Mouse (Mus musculus): Measurements from ENCODE around the gene Exo5. TPM values are rescaled to one million over a fixed set of nuclear protein-coding genes. Genes with fewer than 3 reads are reported as not detected.

Gene Exo5
- polyA plus RNA-seq, 1 experiment from 2014 or later, result 41.5 TPM

DNA sequence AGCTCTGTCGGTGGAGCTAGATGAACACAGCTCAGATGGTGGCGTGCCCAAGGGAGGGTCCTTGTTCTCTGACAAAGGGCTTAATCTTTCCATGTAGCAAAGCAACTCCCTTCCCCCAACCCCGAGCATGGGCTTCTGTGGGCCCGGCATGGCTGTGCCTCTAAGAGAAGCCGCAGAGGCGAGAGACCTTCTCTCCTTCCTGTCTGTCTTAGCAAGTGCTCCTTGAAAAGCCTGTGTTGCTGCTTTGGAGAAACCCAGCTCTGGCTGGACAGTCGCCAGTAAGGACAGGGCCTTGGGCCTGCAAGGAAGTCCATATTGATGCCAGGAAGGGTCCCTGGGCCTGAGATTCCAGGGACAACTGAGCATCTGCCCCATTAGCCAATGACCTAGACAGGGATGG lies 29.6 kb downstream of the Exo5 start:
- Histone ChIP-seq H3K9me3 (no peaks in the 10 kb centered on the region), H3K27ac (replicated peaks) (no peak overlapping the region), H3K4me3 (no peak overlapping the region), H3K4me1 (peaks cover 31% of the 10 kb centered on the region), H3K36me3 (replicated peaks) (no peaks in the 10 kb centered on the region), H3K27me3 (replicated peaks; ENCODE audit: low read depth, poor library complexity, severe bottlenecking) (peaks cover 10% of the 10 kb centered on the region; the same call in 1 of the 2 replicates)
- WGBS, result 79% methylated on average over 7 of the region's 7 CpGs
- no peak for DNase-seq (ENCODE audit: low spot score)

- DNase-seq (ENCODE audit: low spot score), result no peak
- no peaks in the 10 kb centered on the region for H3K9me3 ChIP-seq
- H3K27me3 ChIP-seq (replicated peaks; ENCODE audit: low read depth, poor library complexity, severe bottlenecking), result peaks cover 10% of the 10 kb centered on the region; the same call in 1 of the 2 replicates
- no peak overlapping the region for H3K4me3 ChIP-seq
- no peaks in the 10 kb centered on the region for H3K36me3 ChIP-seq (replicated peaks)
- H3K4me1 ChIP-seq, result peaks cover 38% of the 10 kb centered on the region
- WGBS, result 78% methylated on average over 11 of the region's 11 CpGs
- H3K27ac ChIP-seq (replicated peaks), result no peak overlapping the region
These were observed 30.2 kb downstream of the Exo5 start for GRCm38 (mm10) chr4:120894584-120894983.

DNA sequence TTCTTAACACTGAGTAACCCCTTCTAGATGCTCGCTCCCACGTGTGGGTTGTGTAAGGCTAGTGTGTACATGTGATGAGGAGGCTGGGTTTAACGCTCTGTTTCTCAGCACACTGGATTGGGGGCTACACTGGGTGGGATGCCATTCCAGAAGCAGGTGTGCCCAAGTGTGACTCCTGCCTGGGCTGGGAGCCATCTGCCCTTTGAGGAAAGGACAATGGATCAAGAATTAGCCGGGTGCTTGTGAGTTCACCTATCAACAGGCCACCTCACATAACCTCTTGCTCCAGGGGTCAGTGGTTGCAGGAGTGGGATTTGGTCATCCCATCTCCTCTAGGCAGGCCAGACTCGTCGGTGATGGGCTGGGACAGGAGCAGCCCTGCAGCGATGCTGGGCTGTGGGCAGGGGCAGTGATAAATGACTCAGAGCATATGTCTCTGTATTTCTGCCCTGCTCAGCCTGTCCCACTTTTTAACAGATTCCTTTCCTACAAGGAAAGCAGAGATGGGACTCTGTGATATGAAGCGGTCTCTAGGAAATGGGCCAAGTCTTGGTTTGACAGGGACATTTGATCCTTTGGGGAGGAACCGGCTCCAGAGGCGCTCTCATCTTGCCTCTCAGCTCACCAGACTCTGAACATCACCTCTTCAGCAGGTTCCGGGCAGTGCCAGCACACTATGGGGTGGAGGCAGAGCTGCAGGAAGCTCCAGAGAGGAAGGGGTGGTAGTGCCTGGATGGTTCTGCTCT lies 31.0 kb downstream of the Exo5 start:
- no peaks in the 10 kb centered on the region for H3K36me3 ChIP-seq (replicated peaks)
- 75% methylated on average over 11 of the region's 11 CpGs for WGBS
- H3K27me3 ChIP-seq (replicated peaks; ENCODE audit: low read depth, poor library complexity, severe bottlenecking), result peaks cover 10% of the 10 kb centered on the region; the same call in 1 of the 2 replicates
- H3K9me3 ChIP-seq, result no peaks in the 10 kb centered on the region
- DNase-seq (ENCODE audit: low spot score), result no peak
- H3K4me1 ChIP-seq, result peaks cover 45% of the 10 kb centered on the region
- no peak overlapping the region for H3K4me3 ChIP-seq
- no peak overlapping the region; the same call in 1 of the 2 replicates for H3K27ac ChIP-seq (replicated peaks)

GRCm38 (mm10) chr4:120892516-120892915 lies 32.3 kb downstream of the Exo5 start:
- WGBS, result 73% methylated on average over 1 of the region's 1 CpGs
- 0 out of 2 replicates have a peak overlapping the region, but pooled peaks have one; percentile 48 for H3K27ac ChIP-seq (replicated peaks)
- DNase-seq (ENCODE audit: low spot score), result no peak

DNA sequence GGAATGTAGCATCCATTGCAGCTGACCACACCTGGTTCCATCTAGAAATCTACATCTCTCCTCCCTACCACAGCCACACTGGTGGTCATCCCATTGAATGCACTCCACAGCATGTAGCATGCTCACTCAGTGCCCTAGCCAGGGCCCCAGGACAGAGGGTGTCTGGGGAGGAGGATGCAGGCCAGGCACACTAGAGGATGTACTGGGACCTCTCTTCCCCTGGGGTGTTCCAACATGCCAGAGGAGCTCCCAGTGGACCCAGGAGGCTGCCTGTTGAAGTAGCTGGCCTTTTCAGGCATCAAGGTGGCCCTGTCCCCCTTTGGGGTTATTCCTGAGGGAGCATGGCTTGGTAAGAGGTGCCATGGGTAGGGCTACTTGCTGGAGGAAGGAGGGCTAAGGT lies 32.9 kb downstream of the Exo5 start:
- Histone ChIP-seq H3K27me3 (replicated peaks; ENCODE audit: low read depth, poor library complexity, severe bottlenecking) (peaks cover 10% of the 10 kb centered on the region; the same call in 1 of the 2 replicates), H3K27ac (replicated peaks) (no peak overlapping the region)
- no peak for DNase-seq (ENCODE audit: low spot score)

More at GRCm38 (mm10) chr4:120892516-120892915, 32.3 kb downstream of the Exo5 start:
- Histone ChIP-seq H3K9me3 (no peaks in the 10 kb centered on the region), H3K36me3 (replicated peaks) (no peaks in the 10 kb centered on the region), H3K4me3 (no peak overlapping the region), H3K27me3 (replicated peaks; ENCODE audit: low read depth, poor library complexity, severe bottlenecking) (peaks cover 10% of the 10 kb centered on the region; the same call in 1 of the 2 replicates), H3K4me1 (peaks cover 48% of the 10 kb centered on the region)

GRCm38 (mm10) chr4:120890754-120891440 lies 33.9 kb downstream of the Exo5 start:
- Histone ChIP-seq H3K4me1 (peaks cover 63% of the 10 kb centered on the region), H3K36me3 (replicated peaks) (no peaks in the 10 kb centered on the region), H3K27me3 (replicated peaks; ENCODE audit: low read depth, poor library complexity, severe bottlenecking) (peaks cover 10% of the 10 kb centered on the region; the same call in 1 of the 2 replicates), H3K27ac (replicated peaks) (peak overlapping the region; percentile 68), H3K4me3 (no peak overlapping the region), H3K9me3 (no peaks in the 10 kb centered on the region)
- 50% methylated on average over 11 of the region's 11 CpGs for WGBS
- DNase-seq (ENCODE audit: low spot score), result peak; percentile 78

More for the DNA sequence above, 32.9 kb downstream of the Exo5 start:
- H3K36me3 ChIP-seq (replicated peaks), result no peaks in the 10 kb centered on the region
- H3K9me3 ChIP-seq, result no peaks in the 10 kb centered on the region
- H3K4me3 ChIP-seq, result no peak overlapping the region
- peaks cover 54% of the 10 kb centered on the region for H3K4me1 ChIP-seq

DNA sequence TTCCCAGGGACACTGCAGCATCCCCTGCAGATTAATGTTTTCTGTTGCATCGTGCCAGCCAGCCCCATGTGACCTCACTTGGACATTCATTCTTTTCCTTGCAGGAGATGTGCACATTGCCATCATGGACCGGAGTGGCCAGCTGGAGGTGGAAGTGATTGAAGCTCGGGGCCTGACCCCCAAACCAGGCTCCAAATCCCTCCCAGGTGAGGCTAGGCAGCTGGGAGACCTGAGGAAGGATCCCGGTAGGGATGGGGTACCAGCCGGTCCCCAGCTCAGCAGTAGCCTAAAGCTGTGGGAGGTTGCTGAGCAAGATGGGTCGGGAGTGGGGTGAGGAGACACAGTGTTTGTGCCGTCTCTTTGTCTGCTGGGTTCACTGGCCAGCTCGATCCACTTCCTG lies 35.9 kb downstream of the Exo5 start:
- H3K9me3 ChIP-seq, result no peaks in the 10 kb centered on the region
- H3K27me3 ChIP-seq (replicated peaks; ENCODE audit: low read depth, poor library complexity, severe bottlenecking), result peaks cover 10% of the 10 kb centered on the region; the same call in 1 of the 2 replicates
- no peak for DNase-seq (ENCODE audit: low spot score)
- peak overlapping the region; percentile 40; the same call in 1 of the 2 replicates for H3K27ac ChIP-seq (replicated peaks)
- peaks cover 66% of the 10 kb centered on the region for H3K4me1 ChIP-seq
- H3K4me3 ChIP-seq, result no peak overlapping the region
- H3K36me3 ChIP-seq (replicated peaks), result no peaks in the 10 kb centered on the region
- 63% methylated on average over 8 of the region's 8 CpGs for WGBS

GRCm38 (mm10) chr4:120887381-120888112 lies 37.3 kb downstream of the Exo5 start:
- no peaks in the 10 kb centered on the region for H3K27me3 ChIP-seq (replicated peaks; ENCODE audit: low read depth, poor library complexity, severe bottlenecking)
- H3K36me3 ChIP-seq (replicated peaks), result no peaks in the 10 kb centered on the region
- H3K4me3 ChIP-seq, result no peak overlapping the region
- DNase-seq (ENCODE audit: low spot score), result peak; percentile 59
- H3K27ac ChIP-seq (replicated peaks), result no peak overlapping the region
- H3K9me3 ChIP-seq, result no peaks in the 10 kb centered on the region
- peaks cover 68% of the 10 kb centered on the region for H3K4me1 ChIP-seq
- 25% methylated on average over 8 of the region's 8 CpGs for WGBS

DNA sequence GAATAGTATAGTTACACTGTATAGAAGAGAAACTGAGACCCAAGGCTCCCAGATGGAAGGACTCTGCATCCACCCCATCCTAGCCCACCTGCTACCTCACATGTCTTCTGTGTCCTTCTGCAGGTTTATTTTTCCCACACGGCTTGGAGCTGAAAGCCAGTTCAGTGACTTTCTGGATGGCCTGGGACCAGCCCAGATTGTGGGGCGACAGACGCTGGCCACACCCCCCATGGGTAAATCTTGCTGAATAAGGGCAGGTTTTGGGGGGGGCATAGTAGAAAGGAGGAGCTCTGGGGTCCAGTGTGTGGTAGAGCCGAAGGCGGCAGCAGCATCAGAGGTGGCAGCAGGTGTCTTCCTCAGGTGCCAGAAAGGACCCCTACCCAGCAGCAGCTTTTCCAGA lies 38.0 kb downstream of the Exo5 start:
- no peaks in the 10 kb centered on the region for H3K36me3 ChIP-seq (replicated peaks)
- WGBS, result 81% methylated on average over 5 of the region's 5 CpGs
- H3K4me1 ChIP-seq, result peaks cover 70% of the 10 kb centered on the region
- no peaks in the 10 kb centered on the region for H3K27me3 ChIP-seq (replicated peaks; ENCODE audit: low read depth, poor library complexity, severe bottlenecking)
- no peaks in the 10 kb centered on the region for H3K9me3 ChIP-seq
- DNase-seq (ENCODE audit: low spot score), result no peak
- H3K4me3 ChIP-seq, result no peak overlapping the region
- H3K27ac ChIP-seq (replicated peaks), result no peak overlapping the region

GRCm38 (mm10) chr4:120886131-120886530 lies 38.7 kb downstream of the Exo5 start:
- no peak overlapping the region for H3K4me3 ChIP-seq
- DNase-seq (ENCODE audit: low spot score), result no peak
- H3K27me3 ChIP-seq (replicated peaks; ENCODE audit: low read depth, poor library complexity, severe bottlenecking), result no peaks in the 10 kb centered on the region
- H3K4me1 ChIP-seq, result peaks cover 65% of the 10 kb centered on the region
- WGBS, result 54% methylated on average over 4 of the region's 4 CpGs
- H3K27ac ChIP-seq (replicated peaks), result no peak overlapping the region
- H3K9me3 ChIP-seq, result no peaks in the 10 kb centered on the region
- H3K36me3 ChIP-seq (replicated peaks), result no peaks in the 10 kb centered on the region

DNA sequence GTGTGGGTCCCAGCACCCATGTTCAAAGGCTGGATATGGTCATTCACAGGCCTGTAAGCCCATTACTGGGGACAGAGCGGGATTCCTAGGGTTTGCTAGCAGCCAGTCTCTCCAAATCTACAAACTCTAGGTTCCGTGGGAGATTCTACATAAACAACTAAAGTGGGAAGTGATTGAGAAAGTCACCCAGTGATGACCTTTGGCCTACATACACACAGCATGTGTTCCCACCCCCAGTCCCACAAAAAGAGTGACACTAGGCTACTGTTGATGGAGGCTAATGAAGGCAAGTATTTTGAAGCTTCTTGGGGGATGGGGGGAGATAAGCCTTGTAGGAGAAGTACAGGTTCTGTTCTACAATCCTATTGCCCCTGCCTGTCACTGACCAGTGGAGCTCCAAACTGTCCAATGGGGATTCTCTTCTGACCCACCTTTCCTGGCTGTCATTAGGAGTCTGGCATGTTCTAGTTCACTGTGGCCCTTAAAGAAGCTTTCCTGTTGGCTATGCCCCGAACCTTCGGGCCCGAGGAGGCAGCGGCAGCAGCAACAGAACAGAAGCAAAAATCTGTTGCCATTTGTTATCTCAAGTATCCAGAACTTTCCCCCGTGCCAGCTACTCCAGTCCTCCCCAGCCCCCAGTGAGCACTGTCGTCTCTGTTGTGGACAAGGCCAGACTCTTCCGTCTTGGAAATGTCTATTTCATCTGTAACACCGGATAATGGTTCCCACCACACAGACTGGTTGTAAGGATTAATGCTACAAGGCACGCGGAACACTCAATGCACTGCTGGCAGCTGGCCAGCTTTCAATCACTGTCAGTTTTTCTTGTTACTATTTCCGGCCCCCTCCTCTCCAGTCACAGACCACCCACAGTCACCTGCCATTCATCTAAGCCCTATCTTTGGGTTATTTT lies 39.4 kb downstream of the Exo5 start:
- WGBS, result 64% methylated on average over 13 of the region's 13 CpGs
- H3K9me3 ChIP-seq, result no peaks in the 10 kb centered on the region
- H3K27me3 ChIP-seq (replicated peaks; ENCODE audit: low read depth, poor library complexity, severe bottlenecking), result no peaks in the 10 kb centered on the region
- DNase-seq (ENCODE audit: low spot score), result peak; percentile 41
- peaks cover 61% of the 10 kb centered on the region for H3K4me1 ChIP-seq
- H3K4me3 ChIP-seq, result no peak overlapping the region
- H3K27ac ChIP-seq (replicated peaks), result no peak overlapping the region
- H3K36me3 ChIP-seq (replicated peaks), result no peaks in the 10 kb centered on the region

Data from embryonic facial prominence, embryonic 10.5 days (tissue).